Comparison of ENCODE assay signal across 22 mouse cellular contexts in the genomic region with DNA sequence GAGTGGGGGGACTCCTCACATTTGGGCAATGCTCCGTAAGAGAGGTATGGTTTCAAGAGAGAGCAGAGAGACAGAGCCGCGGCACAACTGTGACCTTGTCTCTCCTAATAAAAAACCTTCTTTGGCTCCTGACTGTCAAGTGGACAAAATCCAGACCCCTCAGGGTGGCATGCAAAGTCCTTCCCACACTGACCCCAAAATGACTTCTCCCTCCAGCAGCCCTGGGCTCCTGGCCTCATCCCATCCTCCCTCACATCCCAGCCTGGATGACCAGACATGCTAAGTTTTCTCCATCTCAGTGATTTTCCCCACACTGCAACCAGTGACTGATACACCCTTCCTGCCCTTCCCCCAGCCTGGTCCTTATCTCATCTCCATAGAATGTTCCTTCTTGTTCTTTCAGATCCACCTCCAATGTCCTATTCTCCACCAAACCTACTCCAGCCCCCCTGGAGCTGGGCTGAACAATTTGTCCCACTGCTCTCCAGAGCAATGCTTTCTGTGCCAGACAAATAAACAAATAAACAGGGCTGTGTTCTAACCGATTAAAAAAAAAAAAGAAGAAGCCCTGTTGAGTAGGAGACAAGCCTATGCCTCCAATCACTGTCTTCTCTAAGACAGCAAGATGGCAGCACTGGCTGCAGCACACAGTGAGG.
DNase-seq lines count a peak whose midpoint lies in the region; ATAC-seq lines count a peak whose summit lies in the region.
"Had no signal": no experiment of that assay in that cellular context is flagged by ENCODE, and none has a peak within 500 bp of the region (broad histone marks: within the 10 kb centered on the region; RNA-seq: fewer than 3 reads in every experiment).

No protein-coding gene starts in this region.

- no peaks in the 10 kb centered on the region for H3K9me3 ChIP-seq in heart, embryonic 13.5 days
- no peaks in the 10 kb centered on the region for H3K9me3 ChIP-seq in intestine, embryonic 16.5 days (ENCODE audit: control insufficient read depth, low read length)
- H3K9me3 ChIP-seq in intestine, embryonic 15.5 days, result no peaks in the 10 kb centered on the region
- H3K9me3 ChIP-seq: forebrain, embryonic 13.5 days; hindbrain, embryonic 13.5 days; midbrain, embryonic 13.5 days; neural tube, embryonic 12.5 days had no signal

- WGBS in heart, embryonic 13.5 days, result 28% methylated on average over 4 of the region's 4 CpGs
- 55% methylated on average over 4 of the region's 4 CpGs for WGBS in intestine, embryonic 16.5 days
- 35% methylated on average over 4 of the region's 4 CpGs for WGBS in intestine, embryonic 15.5 days

- H3K27ac ChIP-seq in heart, embryonic 13.5 days (replicated peaks), result peak overlapping the region; percentile 78
- H3K27ac ChIP-seq in intestine, embryonic 16.5 days (ENCODE audit: low read length), result 0 out of 2 replicates have a peak overlapping the region, but pooled peaks have one; percentile 4
- no peak overlapping the region for H3K27ac ChIP-seq in intestine, embryonic 15.5 days
- H3K27ac ChIP-seq: forebrain, embryonic 13.5 days; hindbrain, embryonic 13.5 days; midbrain, embryonic 13.5 days; neural tube, embryonic 12.5 days; stomach, postnatal 0 days had no signal

- no peak overlapping the region for H3K4me3 ChIP-seq in heart, embryonic 13.5 days
- H3K4me3 ChIP-seq in intestine, embryonic 16.5 days (ENCODE audit: low read length), result no peak overlapping the region
- H3K4me3 ChIP-seq in intestine, embryonic 15.5 days (replicated peaks), result no peak overlapping the region
- H3K4me3 ChIP-seq: forebrain, embryonic 13.5 days; hindbrain, embryonic 13.5 days; midbrain, embryonic 13.5 days; neural tube, embryonic 12.5 days had no signal

- no peaks in the 10 kb centered on the region for H3K36me3 ChIP-seq in heart, embryonic 13.5 days
- no peaks in the 10 kb centered on the region for H3K36me3 ChIP-seq in intestine, embryonic 16.5 days (ENCODE audit: control insufficient read depth, insufficient read depth, low read length)
- H3K36me3 ChIP-seq in intestine, embryonic 15.5 days, result no peaks in the 10 kb centered on the region
- H3K36me3 ChIP-seq: hindbrain, embryonic 13.5 days; midbrain, embryonic 13.5 days; neural tube, embryonic 12.5 days had no signal

- no peaks in the 10 kb centered on the region for H3K27me3 ChIP-seq in heart, embryonic 13.5 days (replicated peaks)
- no peaks in the 10 kb centered on the region for H3K27me3 ChIP-seq in intestine, embryonic 16.5 days (replicated peaks; ENCODE audit: control insufficient read depth, insufficient read depth, low read length)
- H3K27me3 ChIP-seq in intestine, embryonic 15.5 days (replicated peaks), result no peaks in the 10 kb centered on the region
- H3K27me3 ChIP-seq: forebrain, embryonic 13.5 days; midbrain, embryonic 13.5 days; neural tube, embryonic 12.5 days had no signal

- H3K4me2 ChIP-seq in heart, embryonic 13.5 days, result peak overlapping the region; percentile 29
- H3K4me2 ChIP-seq in intestine, embryonic 16.5 days (ENCODE audit: low read depth, low read length), result no peak overlapping the region
- H3K4me2 ChIP-seq in intestine, embryonic 15.5 days (replicated peaks), result no peak overlapping the region
- H3K4me2 ChIP-seq: forebrain, embryonic 13.5 days; hindbrain, embryonic 13.5 days; midbrain, embryonic 13.5 days; neural tube, embryonic 12.5 days had no signal

- peak overlapping the region; percentile 52 for H3K9ac ChIP-seq in heart, embryonic 13.5 days
- no peak overlapping the region for H3K9ac ChIP-seq in intestine, embryonic 16.5 days (ENCODE audit: low read depth, low read length)
- H3K9ac ChIP-seq in intestine, embryonic 15.5 days, result no peak overlapping the region
- H3K9ac ChIP-seq: forebrain, embryonic 13.5 days; hindbrain, embryonic 13.5 days; midbrain, embryonic 13.5 days; neural tube, embryonic 12.5 days had no signal

- DNase-seq in embryo, embryonic 10 days (ENCODE audit: low spot score), result peak; percentile 43
- DNase-seq in embryo, embryonic 9.5 days (ENCODE audit: extremely low spot score), result no peak
- DNase-seq in heart, adult 11 months, result no peak
- peak; percentile 72 for DNase-seq in MN1 (ENCODE audit: low spot score)
- no peak for DNase-seq in B cell, adult 2 months
- DNase-seq: cerebellum, adult 11 months; cerebellum, adult 9-11 months; kidney, adult 2 months; kidney, postnatal 14 days; left cerebral cortex, postnatal 4 days; liver; right cerebral cortex, postnatal 14 days; thymus, postnatal 14 days had no signal

- peaks cover 57% of the 10 kb centered on the region for H3K4me1 ChIP-seq in heart, embryonic 13.5 days
- H3K4me1 ChIP-seq in intestine, embryonic 16.5 days (ENCODE audit: control insufficient read depth, insufficient read depth, low read length), result peaks cover 9% of the 10 kb centered on the region
- peaks cover 15% of the 10 kb centered on the region for H3K4me1 ChIP-seq in intestine, embryonic 15.5 days (replicated peaks)

- ATAC-seq in heart, embryonic 13.5 days (ENCODE audit: extremely low read depth, insufficient number of reproducible peaks, low FRiP score, low TSS enrichment), result no peak
- no peak for ATAC-seq in intestine, embryonic 16.5 days
- no peak for ATAC-seq in intestine, embryonic 15.5 days
- ATAC-seq: CD4-positive, CD25-positive, alpha-beta regulatory T cell, adult 4 months; forebrain, embryonic 13.5 days; midbrain, embryonic 13.5 days had no signal

Comparison
In these comparisons a context has a peak if more than half of its experiments do, and no peak if none do; other contexts are left out.
1. DNase-seq: peak in embryo, embryonic 10 days (single experiment) and MN1 (single experiment); none in embryo, embryonic 9.5 days (single experiment), heart, adult 11 months (single experiment) and B cell, adult 2 months (0 of 2).